17 mouse cellular contexts compared by ENCODE assay signal in the genomic region with DNA sequence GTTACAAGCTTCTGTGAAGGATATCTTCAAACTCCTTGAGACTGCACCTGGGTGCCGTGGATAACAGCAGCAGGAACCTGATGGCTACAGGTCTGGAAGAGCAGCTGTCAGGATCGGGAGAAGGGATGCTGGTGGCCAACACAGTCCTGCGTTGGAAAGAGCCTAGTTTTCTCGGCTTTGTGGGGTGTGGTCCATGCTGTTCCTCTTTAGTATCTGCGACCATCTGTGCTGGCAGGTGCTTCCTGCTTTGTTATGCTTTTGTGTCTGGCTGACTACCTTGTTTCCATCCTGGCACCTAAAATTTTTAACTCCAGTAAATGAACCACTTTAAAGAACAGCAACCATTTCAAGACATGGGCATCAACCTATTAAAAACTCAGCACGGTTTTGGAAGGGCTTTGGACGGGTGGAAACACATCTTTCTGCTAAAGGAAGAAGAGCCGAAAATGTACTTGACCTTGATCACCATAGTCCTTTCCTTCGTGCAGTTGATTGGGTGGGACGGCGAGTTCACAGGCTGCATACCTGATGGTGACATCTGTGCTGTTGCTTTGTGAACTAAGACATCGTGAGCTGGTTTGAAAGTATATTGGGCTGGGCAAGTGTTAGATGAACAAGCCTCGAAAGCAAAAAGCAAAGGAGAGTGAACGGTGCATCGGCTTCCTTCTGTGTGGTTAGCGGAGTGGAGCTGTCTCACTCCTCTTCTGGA. TPM values are rescaled to one million over a fixed set of nuclear protein-coding genes. Genes with fewer than 3 reads are reported as not detected.
DNase-seq lines count a peak whose midpoint lies in the region; ATAC-seq and TF ChIP-seq lines count a peak whose summit lies in the region.
"Had no signal": no experiment of that assay in that cellular context is flagged by ENCODE, and none has a peak within 500 bp of the region (broad histone marks: within the 10 kb centered on the region; RNA-seq: fewer than 3 reads in every experiment).

Cyp11a1 (plus strand) TSS at position 659 of the 709 bp plus-strand sequence.

- H3K4me3 ChIP-seq in intestine, embryonic 16.5 days (ENCODE audit: low read length), result no peak within 1 kb of the TSS
- no peak within 1 kb of the TSS for H3K4me3 ChIP-seq in intestine, embryonic 15.5 days (replicated peaks)
- no peak within 1 kb of the TSS for H3K4me3 ChIP-seq in bone marrow, adult 2 months (replicated peaks; ENCODE audit: control insufficient read depth, low read depth, low read length)
- H3K4me3 ChIP-seq in hindbrain, postnatal 0 days (ENCODE audit: low read length), result no peak within 1 kb of the TSS
- H3K4me3 ChIP-seq in hindbrain, embryonic 11.5 days (ENCODE audit: low read depth, low read length), result no peak within 1 kb of the TSS
- H3K4me3 ChIP-seq: embryonic facial prominence, embryonic 13.5 days; forebrain, embryonic 15.5 days; hindbrain, embryonic 13.5 days; layer of hippocampus, adult 2 months had no signal

- no peak within 1 kb of the TSS for H3K27ac ChIP-seq in intestine, embryonic 16.5 days (ENCODE audit: low read length)
- H3K27ac ChIP-seq in intestine, embryonic 15.5 days, result no peak within 1 kb of the TSS
- peak within 1 kb of the TSS; percentile 59; the same call in 1 of the 2 replicates for H3K27ac ChIP-seq in bone marrow, adult 2 months (ENCODE audit: control insufficient read depth, insufficient read depth, low read depth, low read length, poor library complexity)
- H3K27ac ChIP-seq in hindbrain, postnatal 0 days, result no peak within 1 kb of the TSS
- H3K27ac ChIP-seq in hindbrain, embryonic 11.5 days (ENCODE audit: low read depth, low read length), result no peak within 1 kb of the TSS
- H3K27ac ChIP-seq: embryonic facial prominence, embryonic 13.5 days; forebrain, embryonic 15.5 days; hindbrain, embryonic 13.5 days; layer of hippocampus, adult 2 months had no signal

- H3K4me2 ChIP-seq in intestine, embryonic 16.5 days (ENCODE audit: low read depth, low read length), result no peak within 1 kb of the TSS
- no peak within 1 kb of the TSS for H3K4me2 ChIP-seq in intestine, embryonic 15.5 days (replicated peaks)
- H3K4me2 ChIP-seq in hindbrain, postnatal 0 days (ENCODE audit: low read depth, low read length), result no peak within 1 kb of the TSS
- H3K4me2 ChIP-seq in hindbrain, embryonic 11.5 days (replicated peaks; ENCODE audit: low read depth, low read length), result no peak within 1 kb of the TSS
- H3K4me2 ChIP-seq: embryonic facial prominence, embryonic 13.5 days; forebrain, embryonic 15.5 days; hindbrain, embryonic 13.5 days; lung, embryonic 14.5 days had no signal

- H3K27me3 ChIP-seq in intestine, embryonic 16.5 days (replicated peaks; ENCODE audit: control insufficient read depth, insufficient read depth, low read length), result no peaks in the 10 kb centered on the region
- H3K27me3 ChIP-seq in intestine, embryonic 15.5 days (replicated peaks), result no peaks in the 10 kb centered on the region
- H3K27me3 ChIP-seq in hindbrain, postnatal 0 days (ENCODE audit: insufficient read depth, low read length), result no peaks in the 10 kb centered on the region
- no peaks in the 10 kb centered on the region for H3K27me3 ChIP-seq in hindbrain, embryonic 11.5 days (ENCODE audit: control insufficient read depth, insufficient read depth, low read length)
- H3K27me3 ChIP-seq: embryonic facial prominence, embryonic 13.5 days; forebrain, embryonic 15.5 days had no signal

- H3K9ac ChIP-seq in intestine, embryonic 16.5 days (ENCODE audit: low read depth, low read length), result no peak within 1 kb of the TSS
- no peak within 1 kb of the TSS for H3K9ac ChIP-seq in intestine, embryonic 15.5 days
- no peak within 1 kb of the TSS for H3K9ac ChIP-seq in hindbrain, postnatal 0 days (replicated peaks; ENCODE audit: low read length)
- no peak within 1 kb of the TSS for H3K9ac ChIP-seq in hindbrain, embryonic 11.5 days (ENCODE audit: low read depth, low read length)
- H3K9ac ChIP-seq: embryonic facial prominence, embryonic 13.5 days; forebrain, embryonic 15.5 days; hindbrain, embryonic 13.5 days; lung, embryonic 14.5 days had no signal

- WGBS in intestine, embryonic 16.5 days, result 84% methylated on average over 16 of the region's 16 CpGs
- WGBS in intestine, embryonic 15.5 days, result 85% methylated on average over 16 of the region's 16 CpGs
- 61% methylated on average over 16 of the region's 16 CpGs for WGBS in bone marrow, adult 2 months
- WGBS in hindbrain, postnatal 0 days, result 83% methylated on average over 16 of the region's 16 CpGs
- 87% methylated on average over 16 of the region's 16 CpGs for WGBS in hindbrain, embryonic 11.5 days

- DNase-seq in thymus, postnatal 0 days (ENCODE audit: low spot score), result peak; percentile 57
- no peak for DNase-seq in thymus, postnatal 4 days
- DNase-seq in hindbrain, postnatal 0 days (ENCODE audit: low spot score), result no peak
- DNase-seq in heart, adult 11 months, result no peak
- DNase-seq in hindbrain, embryonic 11.5 days (ENCODE audit: low spot score), result no peak
- DNase-seq: gastrocnemius, postnatal 36 days; kidney, adult 18-20 months; lung, embryonic 14.5 days; retina, postnatal 1 day had no signal

- TF ChIP-seq CTCF in bone marrow, adult 2 months (IDR thresholded peaks at IDR 0.05; ENCODE audit: control insufficient read depth, insufficient read depth, low read length), result no peak
- no peak for TF ChIP-seq CTCF in hindbrain, postnatal 0 days (IDR thresholded peaks at IDR 0.05; ENCODE audit: low read depth)

- H3K9me3 ChIP-seq in intestine, embryonic 16.5 days (ENCODE audit: control insufficient read depth, low read length), result no peaks in the 10 kb centered on the region
- H3K9me3 ChIP-seq in intestine, embryonic 15.5 days, result no peaks in the 10 kb centered on the region
- H3K9me3 ChIP-seq in hindbrain, postnatal 0 days (ENCODE audit: low read length), result no peaks in the 10 kb centered on the region
- H3K9me3 ChIP-seq in hindbrain, embryonic 11.5 days (ENCODE audit: control insufficient read depth, low read length), result no peaks in the 10 kb centered on the region
- H3K9me3 ChIP-seq: embryonic facial prominence, embryonic 13.5 days; forebrain, embryonic 15.5 days; hindbrain, embryonic 13.5 days had no signal

- H3K4me1 ChIP-seq in intestine, embryonic 16.5 days (ENCODE audit: control insufficient read depth, insufficient read depth, low read length), result 0 out of 2 replicates have a peak, but pooled peaks cover 5% of the 10 kb centered on the region
- 0 out of 2 replicates have a peak, but pooled peaks cover 8% of the 10 kb centered on the region for H3K4me1 ChIP-seq in intestine, embryonic 15.5 days (replicated peaks)
- peaks cover 3% of the 10 kb centered on the region; the same call in 1 of the 2 replicates for H3K4me1 ChIP-seq in bone marrow, adult 2 months (ENCODE audit: control insufficient read depth, insufficient read depth, low read length)
- peaks cover 9% of the 10 kb centered on the region; the same call in 1 of the 2 replicates for H3K4me1 ChIP-seq in hindbrain, postnatal 0 days (ENCODE audit: insufficient read depth, low read length)
- H3K4me1 ChIP-seq in hindbrain, embryonic 11.5 days (replicated peaks; ENCODE audit: control insufficient read depth, insufficient read depth, low read length), result peaks cover 5% of the 10 kb centered on the region

- H3K36me3 ChIP-seq in intestine, embryonic 16.5 days (ENCODE audit: control insufficient read depth, insufficient read depth, low read length), result no peaks in the 10 kb centered on the region
- no peaks in the 10 kb centered on the region for H3K36me3 ChIP-seq in intestine, embryonic 15.5 days
- no peaks in the 10 kb centered on the region for H3K36me3 ChIP-seq in hindbrain, postnatal 0 days (ENCODE audit: insufficient read depth, low read length)
- no peaks in the 10 kb centered on the region for H3K36me3 ChIP-seq in hindbrain, embryonic 11.5 days (ENCODE audit: control insufficient read depth, insufficient read depth, low read length)
- H3K36me3 ChIP-seq: embryonic facial prominence, embryonic 13.5 days; forebrain, embryonic 15.5 days; hindbrain, embryonic 13.5 days had no signal

- no peak for ATAC-seq in intestine, embryonic 16.5 days
- no peak for ATAC-seq in intestine, embryonic 15.5 days
- ATAC-seq in hindbrain, postnatal 0 days, result no peak
- ATAC-seq in hindbrain, embryonic 11.5 days (ENCODE audit: low FRiP score), result no peak
- ATAC-seq: forebrain, embryonic 15.5 days had no signal

- TF ChIP-seq POLR2A in bone marrow, adult 2 months (IDR thresholded peaks at IDR 0.05; ENCODE audit: borderline replicate concordance, control insufficient read depth, low read depth, low read length), result no peak

RNA-seq across cellular contexts. Expression of gene Cyp11a1, which starts in this region (rescaled TPM):
- 6.4 and 22.4 TPM in 2 replicates for polyA plus RNA-seq in intestine, embryonic 16.5 days (2015; fragmentation: Nextera tagmentation; extraction: Ambion mirVana)
- 9.3 and 22.1 TPM in 2 replicates for polyA plus RNA-seq in intestine, embryonic 15.5 days (2015; fragmentation: Nextera tagmentation; extraction: Ambion mirVana)
- polyA plus RNA-seq in thymus, postnatal 0 days (2015; fragmentation: Nextera tagmentation; extraction: Ambion mirVana), result 2.2 and 2.7 TPM in 2 replicates
- polyA plus RNA-seq in bone marrow, adult 2 months (2011; ENCODE audit: insufficient read depth, insufficient read length, low replicate concordance, missing spikeins), result 0.86 and 1.6 TPM in 2 replicates
- total RNA-seq in hindbrain, postnatal 0 days (2014; rRNA removed), result 4.1 and 4.3 TPM in 2 replicates
- 1.2 and 1.8 TPM in 2 replicates for polyA plus RNA-seq in hindbrain, postnatal 0 days (2015; fragmentation: Nextera tagmentation; extraction: Ambion mirVana)
- polyA plus RNA-seq in hindbrain, embryonic 11.5 days (2014; fragmentation: Nextera tagmentation; extraction: Ambion mirVana), result not detected in 2 replicates
- total RNA-seq: gastrocnemius, postnatal 36 days; liver, adult 2 months had no signal
- polyA plus RNA-seq: liver, adult 2 months had no signal
